Mouse (Mus musculus): ENCODE results near the gene Cygb.
"Not testable (repeated sequence)": the region's sequence is repeated elsewhere in the genome, so short reads cannot be mapped to it uniquely, and the experiment has no call there.

The Cygb gene

GRCm38 (mm10) chr11:116636607-116637006 is 17.5 kb downstream of the Cygb start:
- not testable (repeated sequence) for DNase-seq (ENCODE audit: low spot score in 2 of 2)

GRCm38 (mm10) chr11:116632962-116633361 is 21.2 kb downstream of the Cygb start:
- DNase-seq (ENCODE audit: low spot score in 2 of 2): no peak

- no peak for DNase-seq (ENCODE audit: low spot score in 2 of 2)
These were observed 23.7 kb downstream of the Cygb start for GRCm38 (mm10) chr11:116630171-116630965.

GRCm38 (mm10) chr11:116629472-116629871 is 24.6 kb downstream of the Cygb start:
- DNase-seq (ENCODE audit: low spot score in 2 of 2): no peak

- DNase-seq (ENCODE audit: low spot score in 2 of 2): peak; percentile 90 to 93
These were observed 25.4 kb downstream of the Cygb start for GRCm38 (mm10) chr11:116628712-116629111.

- DNase-seq (ENCODE audit: low spot score in 2 of 2): no peak
These were observed 26.8 kb downstream of the Cygb start for GRCm38 (mm10) chr11:116627072-116628020.

- DNase-seq (ENCODE audit: low spot score in 2 of 2): no peak
These were observed 27.6 kb downstream of the Cygb start, which contains the start of gene Rhbdf2 for GRCm38 (mm10) chr11:116626299-116627071. TSS of gene Rhbdf2 (minus strand) at chr11:116627019.

GRCm38 (mm10) chr11:116625081-116626000 is 28.8 kb downstream of the Cygb start:
- peak in 1 of 2 experiments; percentile 49 for DNase-seq (ENCODE audit: low spot score in 2 of 2)

GRCm38 (mm10) chr11:116624131-116624832 is 29.8 kb downstream of the Cygb start:
- DNase-seq (ENCODE audit: low spot score in 2 of 2): peak in 1 of 2 experiments; percentile 47

GRCm38 (mm10) chr11:116623281-116624124 is 30.6 kb downstream of the Cygb start:
- DNase-seq (ENCODE audit: low spot score in 2 of 2): no peak

GRCm38 (mm10) chr11:116621258-116621704 is 32.8 kb downstream of the Cygb start:
- peak; percentile 64 for DNase-seq (ENCODE audit: low spot score in 2 of 2)

- DNase-seq (ENCODE audit: low spot score in 2 of 2): no peak
These were observed 33.4 kb downstream of the Cygb start for GRCm38 (mm10) chr11:116620559-116621253.

- DNase-seq (ENCODE audit: low spot score in 2 of 2): no peak
These were observed 34.0 kb downstream of the Cygb start for GRCm38 (mm10) chr11:116620073-116620472.

- no peak for DNase-seq (ENCODE audit: low spot score in 2 of 2)
These were observed 34.6 kb downstream of the Cygb start for GRCm38 (mm10) chr11:116619561-116619960.

GRCm38 (mm10) chr11:116619156-116619555 is 35.0 kb downstream of the Cygb start:
- DNase-seq (ENCODE audit: low spot score in 2 of 2): no peak

- DNase-seq (ENCODE audit: low spot score in 2 of 2): no peak
These were observed 35.4 kb downstream of the Cygb start for GRCm38 (mm10) chr11:116618666-116619065.

GRCm38 (mm10) chr11:116617641-116618040 is 36.5 kb downstream of the Cygb start:
- DNase-seq (ENCODE audit: low spot score in 2 of 2): no peak

- DNase-seq (ENCODE audit: low spot score in 2 of 2): no peak
These were observed 37.5 kb downstream of the Cygb start for GRCm38 (mm10) chr11:116616438-116617118.
